Mouse (Mus musculus) left cerebral cortex, postnatal 10 days (tissue): Measurements from ENCODE around the gene Orc1. TPM values are rescaled to one million over a fixed set of nuclear protein-coding genes. Genes with fewer than 3 reads are reported as not detected.

Experiments used
- DNase-seq, 2 experiments: peaks; one replicate each; pipeline ENCODE4 v3.0.0; 2021 to 2022; ENCODE audit warnings: low spot score in 2 of 2, mixed read lengths in 1 of 2; ENCODE audit errors: extremely low spot score in 1 of 2
- intact Hi-C: fragments of 180-260 bp; cut with DNase I; formaldehyde crosslinking; loops from one replicate; pipeline ENCODE4 v1.15.1; 2025
- total RNA-seq, 2 experiments: library from RNA; stranded (reverse); gene quantifications; 2 replicates each; pipeline ENCODE4 v1.2.3; 2021

Orc1 gene
- total RNA-seq, 2 experiments from 2014 or later, result 0.32 to 0.99 TPM

- intact Hi-C loops, result no loop called here
- no peak for DNase-seq
Observed at GRCm38 (mm10) chr4:108631616-108632015, 52.4 kb downstream of the Orc1 start.

DNA sequence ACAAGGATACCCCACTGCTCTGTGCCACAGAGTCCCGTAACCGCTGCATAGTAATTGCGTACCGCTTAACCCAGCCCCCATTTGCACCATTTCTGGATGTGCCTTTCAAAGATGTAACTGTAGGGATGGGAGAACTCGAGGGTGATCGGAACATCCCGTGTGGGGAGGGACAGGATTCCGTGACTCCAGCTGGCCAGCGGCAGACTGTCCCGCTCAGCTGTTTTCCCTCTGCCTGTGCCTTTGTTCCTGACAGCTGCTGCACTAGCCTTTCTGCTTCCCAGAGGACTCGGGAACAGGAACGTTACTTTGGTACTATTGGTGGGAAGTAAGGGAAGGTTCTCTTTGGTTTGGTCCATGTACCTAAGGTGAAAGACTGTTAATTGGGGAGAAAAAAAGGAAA lies 54.5 kb downstream of the Orc1 start:
- intact Hi-C loops, result no loop called here
- DNase-seq, result no peak

- intact Hi-C loops, result no loop called here
- no peak for DNase-seq
Observed at GRCm38 (mm10) chr4:108634696-108635095, 55.5 kb downstream of the Orc1 start.

GRCm38 (mm10) chr4:108635101-108635500 lies 55.9 kb downstream of the Orc1 start:
- DNase-seq, result no peak
- intact Hi-C loops, result no loop called here

DNA sequence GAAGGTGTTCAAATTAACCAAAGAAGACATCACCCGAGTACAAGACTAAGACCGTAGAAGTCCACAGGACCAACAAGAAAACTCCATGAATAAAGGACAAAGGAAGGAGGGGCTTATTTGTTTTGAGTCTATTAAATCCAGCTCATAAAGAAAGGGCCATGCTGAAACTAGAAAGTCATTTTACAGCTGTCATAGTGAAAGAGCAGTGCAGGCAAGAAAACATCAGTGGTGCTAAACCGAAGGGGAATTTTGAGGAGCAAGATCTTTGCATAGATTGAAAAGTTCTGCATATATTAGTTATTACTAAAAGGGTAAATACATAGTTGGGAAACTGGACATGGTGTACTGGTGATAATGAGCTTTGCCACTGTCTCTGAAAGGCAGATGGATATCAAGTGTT lies 58.5 kb downstream of the Orc1 start:
- intact Hi-C loops, result no loop called here
- DNase-seq, result no peak

DNA sequence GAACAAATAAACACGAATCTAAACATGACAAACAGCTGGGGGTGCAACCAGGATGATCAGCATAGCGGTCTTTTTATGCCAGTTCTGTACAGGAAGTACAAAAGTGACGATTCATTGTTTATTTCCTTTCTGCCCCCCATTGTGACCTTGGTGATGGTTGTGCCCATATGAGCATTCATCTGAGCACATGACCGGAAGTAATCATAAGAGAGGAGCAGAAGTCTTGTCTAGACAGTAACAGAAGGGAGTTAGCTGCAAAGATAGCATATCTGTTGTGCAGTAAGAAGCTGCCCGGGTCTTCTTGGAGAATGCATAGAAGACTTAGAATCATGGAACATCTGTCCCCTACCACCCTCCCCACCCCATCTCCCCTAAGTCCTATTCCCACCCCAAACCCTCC lies 59.5 kb downstream of the Orc1 start:
- no peak for DNase-seq
- intact Hi-C loops, result no loop called here

DNA sequence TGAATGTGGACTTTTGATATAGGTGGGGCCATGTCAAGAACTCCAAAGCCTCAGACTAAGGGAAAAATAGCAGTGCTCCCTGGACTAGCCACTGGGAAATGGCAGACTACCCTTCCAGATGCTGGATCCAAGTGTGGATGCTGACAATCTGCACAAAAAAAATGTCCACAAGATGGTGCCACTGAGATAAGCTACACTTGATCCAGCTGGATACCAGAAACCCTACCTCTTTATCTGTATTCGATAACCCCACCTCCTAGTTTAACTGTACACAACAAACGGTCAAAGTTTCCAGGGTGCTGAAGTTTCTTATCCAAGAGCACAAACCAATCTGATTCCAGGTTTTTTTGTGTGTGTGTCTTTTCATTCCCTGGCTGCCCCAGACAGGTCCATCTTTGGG lies 85.2 kb downstream of the Orc1 start:
- intact Hi-C loops, result no loop called here
- DNase-seq, result no peak

Other genes with a start within 250 kb of the Orc1 start
- not detected for gene Shisal2a, start 196.1 kb upstream of the Orc1 start, total RNA-seq
- gene Gpx7, start 172.5 kb upstream of the Orc1 start, total RNA-seq, result 10 to 100 TPM in 1 of 2 experiments, 1 to 10 TPM in 1; 9.9 to 14.9 TPM
- 10 to 100 TPM; 41.5 to 42.0 TPM for gene Tut4, start 120.0 kb upstream of the Orc1 start, total RNA-seq
- gene Prpf38a, start 87 bp upstream of the Orc1 start, total RNA-seq, result 10 to 100 TPM; 42.7 to 43.5 TPM
- 10 to 100 TPM; 31.7 to 35.9 TPM for gene Cc2d1b, start 40.5 kb downstream of the Orc1 start, total RNA-seq
- 1 to 10 TPM in 1 of 2 experiments, under 1 TPM in 1; 0.66 to 1.1 TPM for gene 3110021N24Rik, start 140.2 kb downstream of the Orc1 start, total RNA-seq
- 10 to 100 TPM; 50.4 to 50.8 TPM for gene Zfyve9, start 201.4 kb downstream of the Orc1 start, total RNA-seq